Mouse (Mus musculus) v-Abl transformed pro-B cells (cell line): ENCODE data around the gene Psap.

Experiments
- in situ Hi-C, 2 experiments: fragments of 400-800 bp; cut with MboI; formaldehyde crosslinking; loops; one replicate each; pipeline ENCODE4 v1.15.1; 2025; ENCODE audit not compliant: unreplicated experiment in 2 of 2

Psap gene

GRCm38 (mm10) chr10:60335021-60335420 is 57.6 kb downstream of the Psap start:
- in situ Hi-C loops = loop anchor here in 1 of 2 experiments (25.0 kb wide), 1 partner anchor 727 kb away; no protein-coding TSS in a partner anchor

DNA sequence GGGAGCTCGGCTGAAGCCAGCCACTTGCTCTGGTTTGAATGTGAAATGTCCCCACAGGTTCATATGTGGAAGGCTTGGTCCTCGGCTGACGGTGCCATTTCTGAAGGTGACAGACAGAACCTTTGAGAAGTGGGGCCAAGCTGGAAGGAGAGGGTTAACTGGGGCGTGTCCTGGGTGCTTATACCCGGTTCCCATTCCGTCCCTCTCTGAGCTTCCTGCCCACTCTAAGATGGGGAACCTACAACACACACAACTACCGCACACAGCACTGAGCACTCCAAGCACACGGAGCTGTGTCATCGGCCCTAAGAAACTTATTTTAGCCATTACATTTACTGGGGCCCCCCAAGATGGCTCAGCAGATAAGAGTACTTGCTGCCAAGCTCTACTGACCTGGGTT is 64.1 kb downstream of the Psap start:
- in situ Hi-C loops = loop anchor here in 1 of 2 experiments (25.0 kb wide), 1 partner anchor 721 kb away; no protein-coding TSS in a partner anchor

GRCm38 (mm10) chr10:60344111-60344510 is 66.7 kb downstream of the Psap start:
- in situ Hi-C loops = loop anchor here in 1 of 2 experiments (25.0 kb wide), 1 partner anchor 718 kb away; no protein-coding TSS in a partner anchor

GRCm38 (mm10) chr10:60346056-60346455 is 68.6 kb downstream of the Psap start:
- in situ Hi-C loops = loop anchor here (5.0 to 25.0 kb wide), 5 partner anchors 44 to 716 kb away; partner anchors contain the start of gene Gm17455 (in 1 of the 2)

DNA sequence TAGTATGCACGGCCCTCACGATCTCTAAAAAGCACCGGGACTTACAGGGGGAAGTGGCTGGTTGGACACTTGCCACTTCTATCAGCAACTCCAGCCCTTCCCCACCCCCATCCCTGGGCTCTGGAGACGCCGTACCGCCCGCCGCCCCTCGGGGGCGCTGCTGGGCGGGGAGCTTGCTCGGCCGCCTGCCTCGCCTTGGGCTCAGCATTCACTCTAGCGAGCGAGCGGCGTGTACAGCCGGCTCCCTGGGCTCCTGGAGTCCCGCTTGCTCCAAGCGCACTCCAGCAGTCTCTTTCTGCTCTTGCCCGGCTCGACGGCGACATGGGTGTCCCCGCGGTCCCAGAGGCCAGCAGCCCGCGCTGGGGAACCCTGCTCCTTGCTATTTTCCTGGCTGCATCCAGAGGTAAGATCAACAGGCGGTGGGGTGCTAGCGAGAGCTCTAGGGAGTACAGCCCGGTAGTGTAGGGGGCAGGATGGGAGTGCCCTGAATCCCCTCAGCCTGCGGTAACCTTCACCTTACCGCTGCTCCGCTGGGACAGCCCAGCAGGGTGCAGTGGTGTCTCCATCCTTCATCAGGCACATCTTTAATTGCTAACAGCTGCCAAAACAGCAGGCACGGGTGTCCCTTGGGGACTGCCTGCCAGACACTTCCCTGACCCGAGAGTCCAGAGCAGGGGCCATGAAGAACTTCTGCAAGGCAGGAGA is 69.4 kb downstream of the Psap start, which contains the start of gene Vsir:
Gene Vsir, plus strand, starts transcription at position 151 of the 705 bp plus-strand sequence.
- in situ Hi-C loops = loop anchor here (5.0 to 25.0 kb wide), 5 partner anchors 45 to 715 kb away; partner anchors contain the start of gene Gm17455 (in 1 of the 2)

- in situ Hi-C loops = loop anchor here (5.0 to 25.0 kb wide), 5 partner anchors 44 to 714 kb away; partner anchors contain the start of gene Gm17455 (in 1 of the 2)
Measured at GRCm38 (mm10) chr10:60347768-60348610, 70.6 kb downstream of the Psap start.

- in situ Hi-C loops = loop anchor here (5.0 to 25.0 kb wide), 5 partner anchors 43 to 713 kb away; partner anchors contain the start of gene Gm17455 (in 1 of the 2)
Measured at GRCm38 (mm10) chr10:60349056-60349455, 71.6 kb downstream of the Psap start.

GRCm38 (mm10) chr10:60349644-60350043 is 72.2 kb downstream of the Psap start:
- in situ Hi-C loops = loop anchor here (5.0 to 25.0 kb wide), 6 partner anchors 43 to 1338 kb away; partner anchors contain the start of genes Gm17455 (in 1 of the 2), Sar1a (in 1 of the 2) and Tysnd1 (in 1 of the 2)

GRCm38 (mm10) chr10:60350077-60350804 is 72.8 kb downstream of the Psap start:
- in situ Hi-C loops = loop anchor here in 1 of 2 experiments (25.0 kb wide), 1 partner anchor 1337 kb away; the partner anchor contains the start of genes Sar1a and Tysnd1

DNA sequence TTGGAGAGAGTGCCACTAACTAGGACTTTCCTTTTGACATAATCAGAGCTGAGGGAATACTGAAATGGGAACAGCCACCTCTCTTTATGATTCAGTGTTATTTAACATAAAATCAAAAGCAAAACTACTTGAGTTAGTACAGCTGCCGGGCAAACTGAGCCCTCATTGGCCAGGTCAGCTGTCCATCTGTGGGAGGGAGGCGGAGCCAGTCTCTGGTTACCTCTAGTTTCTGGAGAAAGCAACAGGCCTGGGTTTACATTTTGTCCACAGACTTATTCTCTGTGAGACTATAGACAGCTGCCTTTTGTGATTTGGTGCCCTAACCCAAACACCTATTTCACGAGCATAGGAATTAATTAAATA is 73.4 kb downstream of the Psap start:
- in situ Hi-C loops = loop anchor here in 1 of 2 experiments (25.0 kb wide), 1 partner anchor 1337 kb away; the partner anchor contains the start of genes Sar1a and Tysnd1

DNA sequence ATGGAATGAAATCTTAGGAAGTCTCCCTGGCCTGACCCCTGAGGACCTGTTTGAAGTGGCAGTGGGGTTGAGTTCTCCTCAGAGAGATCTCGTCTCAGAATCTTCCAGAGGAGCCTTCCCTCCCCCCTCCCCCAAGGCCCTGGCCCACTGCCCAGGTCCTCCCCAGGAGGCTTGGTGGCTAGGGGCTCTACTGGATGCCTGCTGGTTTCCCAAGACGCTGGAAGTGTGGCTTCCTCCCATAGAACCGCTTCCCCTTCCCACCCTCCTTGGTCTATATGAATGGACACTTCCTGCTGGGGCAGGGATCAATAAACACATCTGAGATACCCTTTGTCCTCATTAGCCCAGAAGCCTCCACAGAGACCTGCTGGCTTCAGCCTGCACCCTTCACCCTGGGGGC is 73.8 kb downstream of the Psap start:
- in situ Hi-C loops = loop anchor here in 1 of 2 experiments (25.0 kb wide), 1 partner anchor 1336 kb away; the partner anchor contains the start of genes Sar1a and Tysnd1

GRCm38 (mm10) chr10:60351761-60352455 is 74.5 kb downstream of the Psap start:
- in situ Hi-C loops = loop anchor here in 1 of 2 experiments (25.0 kb wide), 1 partner anchor 1335 kb away; the partner anchor contains the start of genes Sar1a and Tysnd1
